8 mouse cellular contexts compared by ENCODE assay signal in the genomic region with DNA sequence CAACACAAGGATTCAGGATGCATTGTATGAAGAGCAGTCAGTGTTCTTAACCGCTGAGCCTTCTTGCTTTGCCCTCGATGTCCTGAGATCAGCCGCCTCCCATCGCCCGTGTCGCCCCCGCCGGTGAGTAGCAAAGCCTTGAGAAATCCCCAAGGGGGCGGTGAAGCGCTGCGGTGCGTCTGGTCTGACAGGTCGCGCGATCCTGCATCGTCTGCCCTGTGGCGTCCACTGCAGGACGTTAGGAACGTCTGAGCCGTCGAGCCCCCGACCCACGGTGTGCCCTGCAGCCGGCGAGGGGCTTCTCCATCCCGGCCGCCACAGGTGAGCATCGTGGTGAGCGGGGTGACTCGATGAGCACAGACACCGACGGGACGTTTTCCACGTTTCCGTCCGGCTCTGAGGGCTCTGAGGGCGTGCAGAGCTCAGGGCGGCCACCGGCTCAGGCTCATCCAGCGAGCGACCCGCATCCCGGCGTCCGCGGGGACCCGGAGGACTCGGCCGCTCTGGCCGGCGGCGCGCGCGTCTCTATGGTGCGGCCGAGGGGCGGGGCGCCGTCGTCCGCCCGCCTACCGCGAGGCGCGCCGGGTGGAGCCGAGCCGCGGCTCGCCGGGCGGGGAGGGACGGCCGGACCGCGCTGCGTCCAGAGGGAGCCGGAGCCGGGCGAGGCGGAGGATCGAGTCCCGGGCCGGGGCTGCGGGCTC. TPM values are rescaled to one million over a fixed set of nuclear protein-coding genes. Genes with fewer than 3 reads are reported as not detected.
DNase-seq lines count a peak whose midpoint lies in the region; ATAC-seq lines count a peak whose summit lies in the region.

Gene Tmem267, plus strand, starts transcription at position 160 of the 701 bp plus-strand sequence.
Gene 3110070M22Rik, minus strand, starts transcription at position 504 of the 701 bp plus-strand sequence.

- peaks cover 16% of the 10 kb centered on the region for H3K9me3 ChIP-seq in hindbrain, embryonic 15.5 days

- peak within 1 kb of the TSS; percentile 39 for H3K4me2 ChIP-seq in hindbrain, embryonic 15.5 days

- peak within 1 kb of the TSS; percentile 26 for H3K9ac ChIP-seq in hindbrain, embryonic 15.5 days

- peaks cover 32% of the 10 kb centered on the region for H3K36me3 ChIP-seq in hindbrain, embryonic 15.5 days

- H3K4me3 ChIP-seq in hindbrain, embryonic 15.5 days, result no peak within 1 kb of the TSS

- ATAC-seq in hindbrain, embryonic 15.5 days (ENCODE audit: low FRiP score, low read depth), result no peak

- no peaks in the 10 kb centered on the region for H3K4me1 ChIP-seq in hindbrain, embryonic 15.5 days (replicated peaks)

- WGBS in hindbrain, embryonic 15.5 days, result 80% methylated on average over 86 of the region's 87 CpGs

- peak; percentile 95 for DNase-seq in NIH3T3 (ENCODE audit: low read depth)
- DNase-seq in cerebellum, adult 9-11 months, result peak; percentile 88
- peak; percentile 77 to 84 for DNase-seq in frontal cortex, postnatal 36 days (ENCODE audit: low spot score in 2 of 2)
- peak; percentile 69 for DNase-seq in left cerebral cortex, adult 11 months (ENCODE audit: low spot score)
- peak; percentile 85 for DNase-seq in lung, postnatal 36 days
- DNase-seq in right cerebral cortex, postnatal 25 days, result peak; percentile 89
- DNase-seq in urinary bladder, postnatal 4 days (ENCODE audit: low spot score in 2 of 2), result peak; percentile 78 to 92

- H3K27me3 ChIP-seq in hindbrain, embryonic 15.5 days, result no peaks in the 10 kb centered on the region

- H3K27ac ChIP-seq in hindbrain, embryonic 15.5 days (replicated peaks), result peak within 1 kb of the TSS; percentile 58

RNA-seq across cellular contexts. Expression of gene Tmem267, which starts in this region (rescaled TPM):
- 4.3 and 4.5 TPM in 2 replicates for polyA plus RNA-seq in hindbrain, embryonic 15.5 days (2015; fragmentation: Nextera tagmentation; extraction: Ambion mirVana)

RNA-seq across cellular contexts. Expression of gene 3110070M22Rik, which starts in this region (rescaled TPM):
- polyA plus RNA-seq in hindbrain, embryonic 15.5 days (2015; fragmentation: Nextera tagmentation; extraction: Ambion mirVana), result 1.3 and 2.1 TPM in 2 replicates
